Mouse (Mus musculus) cortical plate, adult 2 months (tissue): ENCODE measurements around the gene Il11ra1.

Source experiments
- CTCF ChIP-seq: fragments of 200-500 bp; IDR thresholded peaks from 2 replicates; pipeline ENCODE4 v1.5.1; 2011; ENCODE audit warnings: mild to moderate bottlenecking, control low read depth, low read length; ENCODE audit not compliant: insufficient read depth; ENCODE audit errors: extremely low read depth
- POLR2A ChIP-seq: fragments of 200-500 bp; IDR thresholded peaks from 2 replicates; pipeline ENCODE4 v1.6.1; 2011; ENCODE audit warnings: mild to moderate bottlenecking, low read length, control low read depth; ENCODE audit not compliant: insufficient read depth; ENCODE audit errors: extremely low read depth

DNA sequence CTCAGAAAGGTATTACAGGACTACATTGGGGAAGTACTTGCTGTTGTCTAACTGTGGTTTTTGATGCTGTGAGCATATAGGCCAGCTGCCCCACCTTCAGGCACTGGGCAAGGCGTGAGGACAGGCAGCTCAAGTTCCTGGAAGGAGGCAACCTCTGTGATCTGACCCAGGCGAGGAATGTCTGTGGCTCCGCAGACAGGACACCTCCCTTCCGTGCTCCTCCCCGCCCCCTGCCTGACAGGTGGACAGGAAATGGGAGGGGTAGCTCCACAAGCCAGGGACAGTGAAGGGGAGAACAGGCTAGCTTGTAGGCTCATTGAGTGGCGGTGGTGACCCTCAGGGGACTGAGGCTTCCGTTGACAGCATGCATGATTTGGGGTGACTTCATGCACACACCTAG, 35.3 kb upstream of the Il11ra1 start:
- TF ChIP-seq POLR2A (no peak), CTCF (no peak)
